Mouse (Mus musculus): ENCODE data around the gene Dscaml1. TPM values are rescaled to one million over a fixed set of nuclear protein-coding genes. Genes with fewer than 3 reads are reported as not detected.

Dscaml1 gene
- polyA plus RNA-seq, 1 experiment = 0.80 TPM

DNA sequence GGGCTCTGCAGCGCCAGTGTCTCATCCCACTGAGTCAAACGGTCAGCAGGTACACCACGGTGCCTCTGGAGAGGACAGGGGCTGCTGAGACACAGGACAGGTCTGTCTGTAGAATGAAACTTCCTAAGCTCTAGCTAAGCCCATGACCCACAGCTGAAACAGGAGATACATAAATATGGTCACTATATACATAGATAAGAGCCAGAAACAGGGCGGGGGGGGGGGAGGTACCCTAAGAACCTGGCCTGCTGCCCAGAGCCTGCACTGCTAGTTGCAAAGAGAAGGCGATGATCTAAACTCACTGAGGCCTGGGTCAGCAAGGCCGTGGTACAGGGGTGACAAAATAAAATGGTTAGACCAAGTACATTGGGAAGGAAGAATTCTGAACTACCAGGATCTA lies 361.1 kb downstream of the Dscaml1 start:
- Histone ChIP-seq H3K27ac (ENCODE audit: insufficient read depth, low read depth, low read length) (no peak overlapping the region), H3K27me3 (replicated peaks; ENCODE audit: control insufficient read depth, insufficient read depth, low read length) (no peaks in the 10 kb centered on the region), H3K4me3 (ENCODE audit: insufficient read depth, low read depth, low read length) (no peak overlapping the region), H3K4me1 (ENCODE audit: control insufficient read depth, insufficient read depth, low read length) (no peaks in the 10 kb centered on the region), H3K36me3 (ENCODE audit: control insufficient read depth, insufficient read depth, low read length) (no peaks in the 10 kb centered on the region)
- no peak for DNase-seq
- 79% methylated on average over 6 of the region's 6 CpGs for WGBS
- no peak for TF ChIP-seq CTCF (conservative IDR thresholded peaks at IDR 0.05; ENCODE audit: insufficient read depth, insufficient read length, low read depth, low read length)
- TF ChIP-seq POLR2A (IDR thresholded peaks at IDR 0.05; ENCODE audit: low read depth, low read length) = no peak

GRCm38 (mm10) chr9:45788405-45788804 lies 362.0 kb downstream of the Dscaml1 start:
- no peaks in the 10 kb centered on the region for H3K4me1 ChIP-seq (ENCODE audit: control insufficient read depth, insufficient read depth, low read length)
- no peak overlapping the region for H3K27ac ChIP-seq (ENCODE audit: insufficient read depth, low read depth, low read length)
- H3K4me3 ChIP-seq (ENCODE audit: insufficient read depth, low read depth, low read length) = no peak overlapping the region
- no peak for DNase-seq
- TF ChIP-seq POLR2A (IDR thresholded peaks at IDR 0.05; ENCODE audit: low read depth, low read length) = no peak
- TF ChIP-seq CTCF (conservative IDR thresholded peaks at IDR 0.05; ENCODE audit: insufficient read depth, insufficient read length, low read depth, low read length) = no peak
- no peaks in the 10 kb centered on the region for H3K27me3 ChIP-seq (replicated peaks; ENCODE audit: control insufficient read depth, insufficient read depth, low read length)
- 70% methylated on average over 5 of the region's 5 CpGs for WGBS
- no peaks in the 10 kb centered on the region for H3K36me3 ChIP-seq (ENCODE audit: control insufficient read depth, insufficient read depth, low read length)

DNA sequence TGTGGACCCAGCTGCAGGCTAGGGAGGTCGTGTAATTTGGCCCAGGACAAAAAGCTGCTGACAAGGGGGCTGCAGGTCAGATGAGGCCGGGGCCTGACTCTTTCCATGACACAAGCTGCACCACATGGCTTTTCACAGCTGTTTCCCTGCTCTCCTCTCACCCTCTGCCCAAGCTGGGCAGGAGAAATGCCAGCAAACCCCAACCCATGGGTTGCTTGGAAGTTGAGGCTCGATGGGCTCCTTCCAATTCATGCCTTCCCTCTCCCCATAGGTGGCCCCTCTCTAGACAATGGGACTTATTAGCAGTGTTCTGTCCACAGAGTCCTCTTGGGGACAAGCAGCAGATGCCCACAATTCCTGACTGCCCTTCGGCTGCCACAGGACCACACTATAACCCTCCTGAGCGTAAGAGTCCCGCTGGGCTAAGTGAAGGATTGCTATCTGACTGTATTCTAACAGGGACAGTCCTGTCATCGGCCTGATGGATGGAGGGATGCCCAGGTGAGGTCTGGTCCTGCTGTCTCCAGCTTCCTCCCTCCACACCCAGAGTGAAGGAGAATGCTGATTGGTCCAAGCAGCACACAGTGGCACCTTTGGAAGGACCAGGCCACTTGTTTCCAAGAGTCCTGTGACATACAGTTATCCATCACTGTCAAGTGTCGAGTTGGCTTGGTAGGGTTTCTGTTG lies 365.2 kb downstream of the Dscaml1 start:
- Histone ChIP-seq H3K4me1 (ENCODE audit: control insufficient read depth, insufficient read depth, low read length) (no peaks in the 10 kb centered on the region), H3K4me3 (ENCODE audit: insufficient read depth, low read depth, low read length) (no peak overlapping the region), H3K36me3 (ENCODE audit: control insufficient read depth, insufficient read depth, low read length) (no peaks in the 10 kb centered on the region), H3K27ac (ENCODE audit: insufficient read depth, low read depth, low read length) (no peak overlapping the region), H3K27me3 (replicated peaks; ENCODE audit: control insufficient read depth, insufficient read depth, low read length) (no peaks in the 10 kb centered on the region)
- DNase-seq = no peak
- WGBS = 85% methylated on average over 8 of the region's 8 CpGs
- no peak for TF ChIP-seq POLR2A (IDR thresholded peaks at IDR 0.05; ENCODE audit: low read depth, low read length)
- TF ChIP-seq CTCF (conservative IDR thresholded peaks at IDR 0.05; ENCODE audit: insufficient read depth, insufficient read length, low read depth, low read length) = no peak

DNA sequence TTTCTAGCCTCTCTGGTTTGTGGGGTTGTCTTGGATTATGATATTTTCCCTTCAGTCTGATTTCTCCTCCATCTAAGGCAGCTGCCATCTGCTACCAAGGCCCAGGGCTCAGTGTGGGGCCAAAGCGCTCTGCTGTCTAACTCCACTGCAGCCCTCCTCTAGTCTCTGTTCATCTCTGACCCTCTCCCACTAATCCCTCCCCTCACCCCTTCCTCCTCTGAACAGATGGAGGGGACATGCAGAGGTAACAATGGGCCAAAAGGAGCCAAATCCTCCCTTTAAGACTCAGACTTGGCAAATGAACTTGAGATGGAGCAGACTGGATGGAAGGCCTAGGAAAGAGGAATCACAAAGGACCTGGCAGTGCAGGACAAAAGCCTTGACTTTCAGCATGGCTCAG lies 365.8 kb downstream of the Dscaml1 start:
- no peak for DNase-seq

GRCm38 (mm10) chr9:45793697-45794096 lies 367.3 kb downstream of the Dscaml1 start:
- DNase-seq = no peak
- no peak for TF ChIP-seq CTCF (conservative IDR thresholded peaks at IDR 0.05; ENCODE audit: insufficient read depth, insufficient read length, low read depth, low read length)
- no peak for TF ChIP-seq POLR2A (IDR thresholded peaks at IDR 0.05; ENCODE audit: low read depth, low read length)
- Histone ChIP-seq H3K4me1 (ENCODE audit: control insufficient read depth, insufficient read depth, low read length) (0 out of 2 replicates have a peak, but pooled peaks cover 2% of the 10 kb centered on the region), H3K4me3 (ENCODE audit: insufficient read depth, low read depth, low read length) (no peak overlapping the region), H3K27me3 (replicated peaks; ENCODE audit: control insufficient read depth, insufficient read depth, low read length) (no peaks in the 10 kb centered on the region), H3K36me3 (ENCODE audit: control insufficient read depth, insufficient read depth, low read length) (no peaks in the 10 kb centered on the region), H3K27ac (ENCODE audit: insufficient read depth, low read depth, low read length) (no peak overlapping the region)
- 88% methylated on average over 6 of the region's 6 CpGs for WGBS

More for the DNA sequence above, 365.8 kb downstream of the Dscaml1 start:
- TF ChIP-seq CTCF (conservative IDR thresholded peaks at IDR 0.05; ENCODE audit: insufficient read depth, insufficient read length, low read depth, low read length) = no peak
- TF ChIP-seq POLR2A (IDR thresholded peaks at IDR 0.05; ENCODE audit: low read depth, low read length) = no peak
- Histone ChIP-seq H3K4me1 (ENCODE audit: control insufficient read depth, insufficient read depth, low read length) (no peaks in the 10 kb centered on the region), H3K36me3 (ENCODE audit: control insufficient read depth, insufficient read depth, low read length) (no peaks in the 10 kb centered on the region), H3K27ac (ENCODE audit: insufficient read depth, low read depth, low read length) (no peak overlapping the region), H3K27me3 (replicated peaks; ENCODE audit: control insufficient read depth, insufficient read depth, low read length) (no peaks in the 10 kb centered on the region), H3K4me3 (ENCODE audit: insufficient read depth, low read depth, low read length) (no peak overlapping the region)
- WGBS = 100% methylated on average over 1 of the region's 1 CpGs

DNA sequence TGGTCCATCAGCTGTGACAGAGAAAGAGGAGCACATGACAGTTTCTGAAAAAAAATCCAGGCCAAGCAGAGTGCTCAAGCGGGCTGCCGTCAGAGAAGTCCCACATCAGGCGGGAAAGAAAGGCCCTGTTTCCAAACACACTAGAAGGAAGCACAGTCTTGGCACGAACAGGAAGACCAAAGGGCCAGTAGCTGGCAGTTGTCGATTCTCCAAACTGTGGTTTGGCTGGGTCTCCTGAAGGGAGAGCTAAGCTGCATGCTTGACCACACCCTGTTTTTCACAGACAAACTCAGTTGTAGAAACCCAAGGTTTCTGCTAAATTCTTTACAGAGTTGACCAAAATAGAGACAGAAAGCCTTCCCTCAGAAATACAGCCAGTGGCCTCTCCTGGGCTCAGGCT lies 369.3 kb downstream of the Dscaml1 start:
- TF ChIP-seq CTCF (conservative IDR thresholded peaks at IDR 0.05; ENCODE audit: insufficient read depth, insufficient read length, low read depth, low read length) = no peak
- TF ChIP-seq POLR2A (IDR thresholded peaks at IDR 0.05; ENCODE audit: low read depth, low read length) = no peak
- 82% methylated on average over 5 of the region's 5 CpGs for WGBS
- 0 out of 2 replicates have a peak, but pooled peaks cover 2% of the 10 kb centered on the region for H3K4me1 ChIP-seq (ENCODE audit: control insufficient read depth, insufficient read depth, low read length)
- H3K27ac ChIP-seq (ENCODE audit: insufficient read depth, low read depth, low read length) = no peak overlapping the region
- no peak for DNase-seq
- H3K36me3 ChIP-seq (ENCODE audit: control insufficient read depth, insufficient read depth, low read length) = no peaks in the 10 kb centered on the region
- no peak overlapping the region for H3K4me3 ChIP-seq (ENCODE audit: insufficient read depth, low read depth, low read length)
- no peaks in the 10 kb centered on the region for H3K27me3 ChIP-seq (replicated peaks; ENCODE audit: control insufficient read depth, insufficient read depth, low read length)

DNA sequence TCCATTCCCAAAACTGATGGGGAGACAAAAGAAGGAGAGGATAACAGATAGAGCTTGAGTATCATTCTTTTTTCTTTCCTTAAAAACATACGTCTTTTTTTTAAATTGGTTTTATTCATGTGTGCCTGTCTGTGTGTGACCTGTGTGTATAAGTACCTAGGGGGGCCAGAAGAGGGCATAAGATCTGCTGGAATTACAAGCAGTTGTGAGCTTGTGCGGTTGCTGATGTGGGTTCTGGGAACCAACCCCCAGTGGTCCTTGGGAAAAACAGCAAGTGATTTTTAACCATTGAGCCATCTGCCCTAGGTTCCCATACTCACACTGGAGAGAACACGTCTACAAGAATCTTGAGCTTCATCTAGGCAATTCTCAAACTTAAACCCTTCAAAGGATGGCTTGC lies 370.8 kb downstream of the Dscaml1 start:
- TF ChIP-seq CTCF (conservative IDR thresholded peaks at IDR 0.05; ENCODE audit: insufficient read depth, insufficient read length, low read depth, low read length) = no peak
- no peak for TF ChIP-seq POLR2A (IDR thresholded peaks at IDR 0.05; ENCODE audit: low read depth, low read length)
- DNase-seq = no peak
- H3K4me3 ChIP-seq (ENCODE audit: insufficient read depth, low read depth, low read length) = no peak overlapping the region
- H3K27me3 ChIP-seq (replicated peaks; ENCODE audit: control insufficient read depth, insufficient read depth, low read length) = no peaks in the 10 kb centered on the region
- H3K4me1 ChIP-seq (ENCODE audit: control insufficient read depth, insufficient read depth, low read length) = 0 out of 2 replicates have a peak, but pooled peaks cover 2% of the 10 kb centered on the region
- 90% methylated on average over 3 of the region's 3 CpGs for WGBS
- H3K36me3 ChIP-seq (ENCODE audit: control insufficient read depth, insufficient read depth, low read length) = no peaks in the 10 kb centered on the region
- no peak overlapping the region for H3K27ac ChIP-seq (ENCODE audit: insufficient read depth, low read depth, low read length)

All from kidney, adult 2 months (tissue).